Mouse (Mus musculus): ENCODE measurements around the gene Epsti1.
A peak's percentile ranks its signal among the peaks of the same experiment; 100 is the strongest.
"Not testable (repeated sequence)": the region's sequence is repeated elsewhere in the genome, so short reads cannot be mapped to it uniquely, and the experiment has no call there.

The Epsti1 gene

GRCm38 (mm10) chr14:77904171-77904762, at the start of gene Epsti1:
Gene Epsti1, plus strand, starts transcription at chr14:77904239.
- no peak for DNase-seq (ENCODE audit: low spot score in 2 of 2)

GRCm38 (mm10) chr14:77859894-77860293, 44.1 kb upstream of the Epsti1 start:
- no peak for DNase-seq (ENCODE audit: low spot score in 2 of 2)

- no peak for DNase-seq (ENCODE audit: low spot score in 2 of 2)
These were observed 43.0 kb upstream of the Epsti1 start for GRCm38 (mm10) chr14:77860841-77861560.

GRCm38 (mm10) chr14:77864051-77864450, 40.0 kb upstream of the Epsti1 start:
- DNase-seq (ENCODE audit: low spot score in 2 of 2), result no peak

- DNase-seq (ENCODE audit: low spot score in 2 of 2), result no peak
These were observed 39.5 kb upstream of the Epsti1 start for GRCm38 (mm10) chr14:77864510-77864909.

- no peak for DNase-seq (ENCODE audit: low spot score in 2 of 2)
These were observed 36.4 kb upstream of the Epsti1 start for GRCm38 (mm10) chr14:77867601-77868000.

- no peak for DNase-seq (ENCODE audit: low spot score in 2 of 2)
These were observed 33.1 kb upstream of the Epsti1 start for GRCm38 (mm10) chr14:77870926-77871325.

- DNase-seq (ENCODE audit: low spot score in 2 of 2), result no peak
These were observed 32.6 kb upstream of the Epsti1 start for GRCm38 (mm10) chr14:77871380-77871975.

- peak; percentile 90 to 92 for DNase-seq (ENCODE audit: low spot score in 2 of 2)
These were observed 29.5 kb upstream of the Epsti1 start, which contains the start of gene Dnajc15 for GRCm38 (mm10) chr14:77874304-77875241. Gene Dnajc15, minus strand, starts transcription at chr14:77875125.

GRCm38 (mm10) chr14:77876199-77876598, 27.8 kb upstream of the Epsti1 start:
- DNase-seq (ENCODE audit: low spot score in 2 of 2), result no peak

- DNase-seq (ENCODE audit: low spot score in 2 of 2), result not testable (repeated sequence)
These were observed 26.2 kb upstream of the Epsti1 start for GRCm38 (mm10) chr14:77877876-77878275.

- DNase-seq (ENCODE audit: low spot score in 2 of 2), result no peak
These were observed 22.0 kb upstream of the Epsti1 start for GRCm38 (mm10) chr14:77881998-77882397.

- no peak for DNase-seq (ENCODE audit: low spot score in 2 of 2)
These were observed 21.4 kb upstream of the Epsti1 start for GRCm38 (mm10) chr14:77882669-77883068.

- DNase-seq (ENCODE audit: low spot score in 2 of 2), result no peak
These were observed 17.7 kb upstream of the Epsti1 start for GRCm38 (mm10) chr14:77886376-77886775.

- DNase-seq (ENCODE audit: low spot score in 2 of 2), result no peak
These were observed 17.1 kb upstream of the Epsti1 start for GRCm38 (mm10) chr14:77886941-77887340.

- no peak for DNase-seq (ENCODE audit: low spot score in 2 of 2)
These were observed 14.1 kb upstream of the Epsti1 start for GRCm38 (mm10) chr14:77889911-77890310.

- DNase-seq (ENCODE audit: low spot score in 2 of 2), result no peak
These were observed 8.1 kb upstream of the Epsti1 start for GRCm38 (mm10) chr14:77895951-77896350.

- DNase-seq (ENCODE audit: low spot score in 2 of 2), result no peak
These were observed 1.5 kb upstream of the Epsti1 start for GRCm38 (mm10) chr14:77902541-77902940.

GRCm38 (mm10) chr14:77905466-77905865, 1.4 kb downstream of the Epsti1 start:
- no peak for DNase-seq (ENCODE audit: low spot score in 2 of 2)

GRCm38 (mm10) chr14:77906586-77906985, 2.5 kb downstream of the Epsti1 start:
- DNase-seq (ENCODE audit: low spot score in 2 of 2), result no peak

- no peak for DNase-seq (ENCODE audit: low spot score in 2 of 2)
These were observed 11.7 kb downstream of the Epsti1 start for GRCm38 (mm10) chr14:77915776-77916175.

GRCm38 (mm10) chr14:77921641-77922040, 17.6 kb downstream of the Epsti1 start:
- no peak for DNase-seq (ENCODE audit: low spot score in 2 of 2)

Data from right cerebral cortex, adult 2 months (tissue).